In the genomic region with DNA sequence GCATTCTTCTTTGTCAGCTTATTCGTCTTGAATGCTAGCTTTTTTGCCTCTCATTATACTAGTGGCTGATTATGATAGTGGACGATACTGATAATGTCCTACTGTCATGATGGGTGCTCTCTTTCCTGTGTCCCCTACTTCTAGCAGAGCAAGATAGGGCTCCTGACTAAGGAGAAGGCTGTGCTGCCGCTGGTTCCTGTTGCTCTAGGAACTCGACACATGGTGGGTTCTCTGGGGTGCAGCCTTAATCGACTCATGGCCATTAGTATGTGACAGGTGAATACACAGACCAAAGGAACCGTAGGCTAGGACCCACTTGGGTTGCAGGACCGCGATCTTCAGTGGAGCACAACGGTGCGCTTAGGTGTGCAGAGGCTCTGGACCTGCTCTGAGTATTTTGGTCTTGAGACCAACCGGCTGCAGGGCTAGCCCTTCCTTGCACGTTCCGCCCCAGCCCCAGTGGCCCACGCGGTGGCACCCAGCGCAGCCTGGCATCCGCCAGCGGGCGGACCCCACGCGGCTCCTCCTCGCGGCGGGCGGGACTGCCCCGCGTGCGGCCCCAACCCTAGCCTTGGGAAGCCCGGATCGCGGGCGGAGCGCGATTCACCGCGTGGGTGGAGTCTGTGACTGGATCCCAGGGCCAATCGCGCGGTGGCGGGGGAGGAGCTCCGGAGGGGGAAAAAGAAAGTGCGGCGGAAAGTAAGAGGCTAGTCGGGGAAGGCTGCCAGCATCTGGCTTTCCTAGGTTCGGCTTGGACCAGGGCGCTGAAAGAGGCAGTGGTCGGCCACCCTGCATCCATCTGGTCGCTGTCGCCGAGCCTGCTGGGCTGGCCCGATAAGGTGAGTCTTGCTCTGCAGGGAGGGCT, we compare ENCODE assay signal across 8 mouse cellular contexts. TPM values are rescaled to one million over a fixed set of nuclear protein-coding genes. Genes with fewer than 3 reads are reported as not detected.
DNase-seq lines count a peak whose midpoint lies in the region; ATAC-seq and TF ChIP-seq lines count a peak whose summit lies in the region.

Gene Il1rap, plus strand, starts transcription at position 657 of the 865 bp plus-strand sequence.

- H3K9me3 ChIP-seq in embryonic facial prominence, embryonic 14.5 days (ENCODE audit: control insufficient read depth, low read length): no peaks in the 10 kb centered on the region
- H3K9me3 ChIP-seq in limb, embryonic 12.5 days: no peaks in the 10 kb centered on the region
- no peaks in the 10 kb centered on the region for H3K9me3 ChIP-seq in midbrain, embryonic 14.5 days (ENCODE audit: control insufficient read depth, low read length)

- TF ChIP-seq CTCF in bone marrow, adult 2 months (IDR thresholded peaks at IDR 0.05; ENCODE audit: control insufficient read depth, insufficient read depth, low read length): no peak
- TF ChIP-seq CTCF in heart, adult 2 months (IDR thresholded peaks at IDR 0.05): peak; percentile 41

- intact Hi-C loops in heart, adult 2 months (cut with DNase I): no loop called here

- peak; percentile 94 for DNase-seq in 3T3-L1 (ENCODE audit: low read depth, low spot score)
- DNase-seq in embryonic facial prominence, embryonic 14.5 days (ENCODE audit: low spot score): peak; percentile 96
- DNase-seq in heart, adult 2 months: peak; percentile 95 to 96
- DNase-seq in kidney, adult 8-10 months: peak; percentile 92 to 95
- peak; percentile 93 for DNase-seq in midbrain, embryonic 14.5 days
- peak; percentile 77 for DNase-seq in spleen, adult 12 weeks (ENCODE audit: low spot score)

- peak; percentile 53; the same call in 1 of the 2 replicates for TF ChIP-seq POLR2A in bone marrow, adult 2 months (IDR thresholded peaks at IDR 0.05; ENCODE audit: borderline replicate concordance, control insufficient read depth, low read depth, low read length)
- TF ChIP-seq POLR2A in heart, adult 2 months (IDR thresholded peaks at IDR 0.05; ENCODE audit: insufficient read depth, low read depth, low read length): peak; percentile 92

- WGBS in bone marrow, adult 2 months: 3% methylated on average over 51 of the region's 51 CpGs
- WGBS in embryonic facial prominence, embryonic 14.5 days: 2% methylated on average over 34 of the region's 51 CpGs
- 3% methylated on average over 49 of the region's 51 CpGs for WGBS in heart, adult 2 months
- 3% methylated on average over 51 of the region's 51 CpGs for WGBS in limb, embryonic 12.5 days
- 2% methylated on average over 51 of the region's 51 CpGs for WGBS in midbrain, embryonic 14.5 days

- peak within 1 kb of the TSS; percentile 83 for H3K4me2 ChIP-seq in embryonic facial prominence, embryonic 14.5 days (ENCODE audit: low read depth, low read length)
- H3K4me2 ChIP-seq in limb, embryonic 12.5 days: peak within 1 kb of the TSS; percentile 74
- peak within 1 kb of the TSS; percentile 87 for H3K4me2 ChIP-seq in midbrain, embryonic 14.5 days (ENCODE audit: low read length)

- no peaks in the 10 kb centered on the region; the same call in 1 of the 2 replicates for H3K4me1 ChIP-seq in bone marrow, adult 2 months (ENCODE audit: control insufficient read depth, insufficient read depth, low read length)
- H3K4me1 ChIP-seq in embryonic facial prominence, embryonic 14.5 days (ENCODE audit: control insufficient read depth, insufficient read depth, low read length): no peaks in the 10 kb centered on the region; the same call in 1 of the 2 replicates
- no peaks in the 10 kb centered on the region for H3K4me1 ChIP-seq in heart, adult 2 months (ENCODE audit: control insufficient read depth, insufficient read depth, low read length)
- H3K4me1 ChIP-seq in limb, embryonic 12.5 days (replicated peaks): peaks cover 5% of the 10 kb centered on the region; the same call in 1 of the 2 replicates
- 0 out of 2 replicates have a peak, but pooled peaks cover 4% of the 10 kb centered on the region for H3K4me1 ChIP-seq in midbrain, embryonic 14.5 days (ENCODE audit: control insufficient read depth, insufficient read depth, low read length)

- H3K79me2 ChIP-seq in heart, adult 2 months (replicated peaks; ENCODE audit: control insufficient read depth, insufficient read depth, low read length): no peaks in the 10 kb centered on the region

- no peak for TF ChIP-seq EP300 in heart, adult 2 months (IDR thresholded peaks at IDR 0.05; ENCODE audit: insufficient read depth, low read depth, low read length)

- H3K27ac ChIP-seq in bone marrow, adult 2 months (ENCODE audit: control insufficient read depth, insufficient read depth, low read depth, low read length, poor library complexity): peak within 1 kb of the TSS; percentile 64
- peak within 1 kb of the TSS; percentile 71 for H3K27ac ChIP-seq in embryonic facial prominence, embryonic 14.5 days (replicated peaks; ENCODE audit: low read depth, low read length)
- H3K27ac ChIP-seq in heart, adult 2 months: peak within 1 kb of the TSS; percentile 62
- H3K27ac ChIP-seq in limb, embryonic 12.5 days: peak within 1 kb of the TSS; percentile 69; the same call in 1 of the 2 replicates
- 0 out of 2 replicates have a peak within 1 kb of the TSS, but pooled peaks have one; percentile 20 for H3K27ac ChIP-seq in midbrain, embryonic 14.5 days (replicated peaks; ENCODE audit: low read depth, low read length)

- ATAC-seq in embryonic facial prominence, embryonic 14.5 days (ENCODE audit: low read depth): peak; percentile 98
- ATAC-seq in limb, embryonic 12.5 days (ENCODE audit: insufficient number of reproducible peaks, insufficient read depth, low FRiP score, low TSS enrichment, low read depth): peak; percentile 97
- ATAC-seq in midbrain, embryonic 14.5 days (ENCODE audit: low FRiP score, low TSS enrichment): peak; percentile 94

- no peaks in the 10 kb centered on the region for H3K36me3 ChIP-seq in embryonic facial prominence, embryonic 14.5 days (ENCODE audit: control insufficient read depth, insufficient read depth, low read length)
- H3K36me3 ChIP-seq in heart, adult 2 months (ENCODE audit: control insufficient read depth, insufficient read depth, low read length): no peaks in the 10 kb centered on the region
- H3K36me3 ChIP-seq in limb, embryonic 12.5 days: no peaks in the 10 kb centered on the region
- no peaks in the 10 kb centered on the region for H3K36me3 ChIP-seq in midbrain, embryonic 14.5 days (ENCODE audit: control insufficient read depth, insufficient read depth, low read length)

- peak within 1 kb of the TSS; percentile 79 for H3K9ac ChIP-seq in embryonic facial prominence, embryonic 14.5 days (ENCODE audit: low read depth, low read length)
- peak within 1 kb of the TSS; percentile 85 for H3K9ac ChIP-seq in heart, adult 2 months (ENCODE audit: low read depth, low read length)
- peak within 1 kb of the TSS; percentile 71 for H3K9ac ChIP-seq in limb, embryonic 12.5 days (replicated peaks)
- peak within 1 kb of the TSS; percentile 62 for H3K9ac ChIP-seq in midbrain, embryonic 14.5 days (replicated peaks; ENCODE audit: low read length)

- peak within 1 kb of the TSS; percentile 99 for H3K4me3 ChIP-seq in bone marrow, adult 2 months (replicated peaks; ENCODE audit: control insufficient read depth, low read depth, low read length)
- H3K4me3 ChIP-seq in embryonic facial prominence, embryonic 14.5 days (ENCODE audit: low read depth, low read length): peak within 1 kb of the TSS; percentile 71
- peak within 1 kb of the TSS; percentile 77 for H3K4me3 ChIP-seq in heart, adult 2 months
- H3K4me3 ChIP-seq in limb, embryonic 12.5 days (replicated peaks): peak within 1 kb of the TSS; percentile 64
- peak within 1 kb of the TSS; percentile 60 for H3K4me3 ChIP-seq in midbrain, embryonic 14.5 days (replicated peaks; ENCODE audit: low read depth, low read length)

- no peaks in the 10 kb centered on the region for H3K27me3 ChIP-seq in embryonic facial prominence, embryonic 14.5 days (replicated peaks; ENCODE audit: control insufficient read depth, insufficient read depth, low read length)
- H3K27me3 ChIP-seq in heart, adult 2 months (ENCODE audit: control insufficient read depth, insufficient read depth, low read length): no peaks in the 10 kb centered on the region
- H3K27me3 ChIP-seq in limb, embryonic 12.5 days: peaks cover 10% of the 10 kb centered on the region
- no peaks in the 10 kb centered on the region for H3K27me3 ChIP-seq in midbrain, embryonic 14.5 days (ENCODE audit: control insufficient read depth, insufficient read depth, low read length)

RNA-seq across cellular contexts. Expression of gene Il1rap, which starts in this region (rescaled TPM):
- polyA plus RNA-seq in bone marrow, adult 2 months (2011; ENCODE audit: insufficient read depth, insufficient read length, low replicate concordance, missing spikeins): 1.8 and 1.9 TPM in 2 replicates
- 10.1 and 10.3 TPM in 2 replicates for polyA plus RNA-seq in embryonic facial prominence, embryonic 14.5 days (2014; fragmentation: Nextera tagmentation; extraction: Ambion mirVana)
- 1 to 10 TPM; 2.6 to 3.2 TPM for total RNA-seq in heart, adult 2 months (2021)
- polyA plus RNA-seq in heart, adult 2 months (2012; rRNA removed): 2.1 and 3.7 TPM in 2 replicates
- polyA plus RNA-seq in limb, embryonic 12.5 days (2016; fragmentation: Nextera tagmentation; extraction: Ambion mirVana): 7.6 and 8.2 TPM in 2 replicates
- 6.1 and 8.5 TPM in 2 replicates for polyA plus RNA-seq in midbrain, embryonic 14.5 days (2014; fragmentation: Nextera tagmentation; extraction: Ambion mirVana)

Comparison
In these comparisons a context has a peak if more than half of its experiments do, and no peak if none do; other contexts are left out.
1. Peak in every context shown above with its lines: DNase-seq, ATAC-seq, H3K4me3 ChIP-seq and H3K27ac ChIP-seq.
2. H3K27ac ChIP-seq: peak in every context shown above with its lines; median percentile 71 in embryonic facial prominence, embryonic 14.5 days; 69 in limb, embryonic 12.5 days; 64 in bone marrow, adult 2 months; 62 in heart, adult 2 months; 20 in midbrain, embryonic 14.5 days.